Comparison of ENCODE assay signal across 9 mouse cellular contexts in the genomic region with DNA sequence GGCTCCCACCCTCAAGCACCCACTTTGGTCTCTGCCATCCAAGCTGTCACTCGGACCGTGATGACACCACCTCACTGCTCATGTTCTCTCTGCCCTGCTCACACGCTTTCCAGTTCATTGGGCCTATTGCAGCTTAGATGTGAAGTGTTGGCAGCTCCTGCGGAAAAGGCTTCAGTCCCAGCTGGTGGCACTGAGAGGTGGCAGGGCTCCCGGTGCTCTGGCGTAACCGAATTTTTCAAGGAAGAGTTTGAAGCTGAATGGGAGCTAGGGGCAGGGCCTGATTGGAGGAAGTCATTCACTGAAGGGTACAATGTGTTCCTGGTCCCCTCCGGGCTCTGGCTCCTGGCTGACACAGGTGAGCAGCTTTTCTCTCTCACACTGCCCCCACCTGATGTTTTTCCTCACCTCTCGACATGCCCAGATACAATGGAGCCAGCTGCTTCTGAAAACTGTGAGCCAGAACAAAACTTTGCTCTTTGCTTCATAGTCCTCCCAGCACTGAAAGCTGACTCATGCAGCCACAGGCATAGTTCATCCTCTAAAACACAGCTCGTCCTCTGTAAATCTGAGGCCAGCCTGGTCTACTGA. TPM values are rescaled to one million over a fixed set of nuclear protein-coding genes. Genes with fewer than 3 reads are reported as not detected.
DNase-seq lines count a peak whose midpoint lies in the region; ATAC-seq and TF ChIP-seq lines count a peak whose summit lies in the region.
"Had no signal": no experiment of that assay in that cellular context is flagged by ENCODE, and none has a peak within 500 bp of the region (broad histone marks: within the 10 kb centered on the region; RNA-seq: fewer than 3 reads in every experiment).

No protein-coding gene starts in this region.

- DNase-seq in heart, embryonic 10.5 days (ENCODE audit: low spot score) = no peak
- DNase-seq in liver, postnatal 0 days = no peak
- DNase-seq in liver = no peak
- DNase-seq in embryonic facial prominence, embryonic 10.5 days (ENCODE audit: low spot score) = no peak
- no peak for DNase-seq in adrenal gland, postnatal 36 days

- peaks cover 22% of the 10 kb centered on the region for H3K36me3 ChIP-seq in heart, embryonic 16.5 days (ENCODE audit: control insufficient read depth, insufficient read depth)
- H3K36me3 ChIP-seq in heart, embryonic 10.5 days = peaks cover 70% of the 10 kb centered on the region
- peaks cover 87% of the 10 kb centered on the region for H3K36me3 ChIP-seq in liver, postnatal 0 days (replicated peaks; ENCODE audit: insufficient read depth, low read length)
- H3K36me3 ChIP-seq in embryonic facial prominence, embryonic 10.5 days (replicated peaks) = peaks cover 90% of the 10 kb centered on the region

- 0 out of 2 replicates have a peak, but pooled peaks have one; percentile 41 for ATAC-seq in heart, embryonic 16.5 days (replicated peaks; ENCODE audit: extremely low read depth, insufficient read depth, low FRiP score)
- ATAC-seq in liver, postnatal 0 days = peak; percentile 16; the same call in 1 of the 2 replicates
- ATAC-seq in cerebellum, adult (ENCODE audit: insufficient number of reproducible peaks, low FRiP score, low TSS enrichment) = peak; percentile 88
- ATAC-seq: liver, embryonic 12.5 days had no signal

- peaks cover 8% of the 10 kb centered on the region for H3K4me1 ChIP-seq in heart, embryonic 16.5 days (ENCODE audit: control insufficient read depth, insufficient read depth, low read length)
- peaks cover 24% of the 10 kb centered on the region for H3K4me1 ChIP-seq in heart, embryonic 10.5 days
- H3K4me1 ChIP-seq in liver, postnatal 0 days (ENCODE audit: insufficient read depth) = no peaks in the 10 kb centered on the region
- no peaks in the 10 kb centered on the region for H3K4me1 ChIP-seq in cortical plate, adult 2 months (ENCODE audit: control insufficient read depth, insufficient read depth, low read length)
- H3K4me1 ChIP-seq in embryonic facial prominence, embryonic 10.5 days = no peaks in the 10 kb centered on the region

- WGBS in heart, embryonic 16.5 days = 67% methylated on average over 10 of the region's 10 CpGs
- 70% methylated on average over 10 of the region's 10 CpGs for WGBS in heart, embryonic 10.5 days
- 83% methylated on average over 10 of the region's 10 CpGs for WGBS in liver, postnatal 0 days (ENCODE audit: insufficient replicate concordance)
- 84% methylated on average over 10 of the region's 10 CpGs for WGBS in embryonic facial prominence, embryonic 10.5 days

- H3K27ac ChIP-seq in heart, embryonic 16.5 days (ENCODE audit: low read length) = no peak overlapping the region
- H3K27ac ChIP-seq in heart, embryonic 10.5 days = no peak overlapping the region
- no peak overlapping the region for H3K27ac ChIP-seq in liver, postnatal 0 days (ENCODE audit: low read depth)
- H3K27ac ChIP-seq in cortical plate, adult 2 months (ENCODE audit: insufficient read depth, low read length) = peak overlapping the region; percentile 32; the same call in 1 of the 2 replicates
- H3K27ac ChIP-seq in embryonic facial prominence, embryonic 10.5 days (replicated peaks) = no peak overlapping the region
- H3K27ac ChIP-seq: liver, embryonic 12.5 days had no signal

- H3K27me3 ChIP-seq in heart, embryonic 16.5 days (ENCODE audit: control insufficient read depth, insufficient read depth, low read length) = no peaks in the 10 kb centered on the region
- no peaks in the 10 kb centered on the region for H3K27me3 ChIP-seq in heart, embryonic 10.5 days (ENCODE audit: insufficient read depth, poor library complexity, severe bottlenecking)
- H3K27me3 ChIP-seq in liver, postnatal 0 days (ENCODE audit: insufficient read depth, low read length) = no peaks in the 10 kb centered on the region
- no peaks in the 10 kb centered on the region for H3K27me3 ChIP-seq in embryonic facial prominence, embryonic 10.5 days (replicated peaks; ENCODE audit: low read depth, poor library complexity, severe bottlenecking)
- H3K27me3 ChIP-seq: liver, embryonic 12.5 days had no signal

- H3K4me3 ChIP-seq in heart, embryonic 16.5 days (ENCODE audit: low read length) = no peak overlapping the region
- no peak overlapping the region for H3K4me3 ChIP-seq in heart, embryonic 10.5 days
- H3K4me3 ChIP-seq in liver, postnatal 0 days (ENCODE audit: low read depth, low read length) = no peak overlapping the region
- H3K4me3 ChIP-seq in cortical plate, adult 2 months (ENCODE audit: insufficient read depth, low read length) = no peak overlapping the region
- H3K4me3 ChIP-seq in embryonic facial prominence, embryonic 10.5 days = no peak overlapping the region
- H3K4me3 ChIP-seq: liver, embryonic 12.5 days had no signal

- TF ChIP-seq CTCF in liver, postnatal 0 days (IDR thresholded peaks at IDR 0.05; ENCODE audit: low read depth) = no peak
- no peak for TF ChIP-seq CTCF in cortical plate, adult 2 months (IDR thresholded peaks at IDR 0.05; ENCODE audit: extremely low read depth, insufficient read depth, low read length)

- H3K4me2 ChIP-seq in heart, embryonic 16.5 days (ENCODE audit: low read depth, low read length) = no peak overlapping the region
- no peak overlapping the region for H3K4me2 ChIP-seq in liver, postnatal 0 days (ENCODE audit: low read depth, low read length)
- H3K4me2 ChIP-seq: liver, embryonic 12.5 days had no signal

- no peak overlapping the region for H3K9ac ChIP-seq in heart, embryonic 16.5 days (ENCODE audit: low read length)
- no peak overlapping the region for H3K9ac ChIP-seq in liver, postnatal 0 days (replicated peaks)
- H3K9ac ChIP-seq: liver, embryonic 12.5 days had no signal

- no peak for TF ChIP-seq EP300 in liver, postnatal 0 days (IDR thresholded peaks at IDR 0.05; ENCODE audit: low read depth)

- H3K9me3 ChIP-seq in heart, embryonic 16.5 days (replicated peaks; ENCODE audit: control insufficient read depth, low read length) = no peaks in the 10 kb centered on the region
- no peaks in the 10 kb centered on the region for H3K9me3 ChIP-seq in heart, embryonic 10.5 days
- H3K9me3 ChIP-seq in liver, postnatal 0 days (ENCODE audit: low read length) = no peaks in the 10 kb centered on the region
- H3K9me3 ChIP-seq in embryonic facial prominence, embryonic 10.5 days = no peaks in the 10 kb centered on the region
- H3K9me3 ChIP-seq: liver, embryonic 12.5 days had no signal

- no peak for TF ChIP-seq POLR2A in cortical plate, adult 2 months (IDR thresholded peaks at IDR 0.05; ENCODE audit: extremely low read depth, insufficient read depth, low read length)

RNA-seq across cellular contexts. Expression of gene Podn, which starts 44.5 kb away (rescaled TPM):
- 0.64 TPM in 2 replicates for polyA plus RNA-seq in heart, embryonic 16.5 days (2015; fragmentation: Nextera tagmentation; extraction: Ambion mirVana)
- polyA plus RNA-seq in heart, embryonic 10.5 days (2016; fragmentation: Nextera tagmentation; extraction: Ambion mirVana) = 0.21 and 0.48 TPM in 2 replicates
- polyA plus RNA-seq in liver, postnatal 0 days (2015; fragmentation: Nextera tagmentation; extraction: Ambion mirVana) = 0.34 and 0.43 TPM in 2 replicates
- polyA plus RNA-seq in cortical plate, adult 2 months (2012; rRNA removed) = 12.3 and 12.4 TPM in 2 replicates
- polyA plus RNA-seq in embryonic facial prominence, embryonic 10.5 days (2016; fragmentation: Nextera tagmentation; extraction: Ambion mirVana) = 0.05 and 0.38 TPM in 2 replicates
- total RNA-seq in adrenal gland, postnatal 36 days (2021) = 1 to 10 TPM; 8.2 to 9.9 TPM

Comparison
In these comparisons a context has a peak if more than half of its experiments do, and no peak if none do; other contexts are left out.
1. ATAC-seq: peak in every context shown above with its lines; median percentile 88 in cerebellum, adult; 41 in heart, embryonic 16.5 days; 16 in liver, postnatal 0 days.